Mouse (Mus musculus) heart, postnatal 0 days (tissue): Measurements from ENCODE around the gene Asap3. TPM values are rescaled to one million over a fixed set of nuclear protein-coding genes. Genes with fewer than 3 reads are reported as not detected.

Source experiments
- ATAC-seq: fragments of 200-750 bp; cut with Nextera tagmentation; 2 replicates; pipeline ENCODE4 v1.8.0; 2017; ENCODE audit warnings: low read depth, moderate number of reproducible peaks, moderate library complexity; ENCODE audit not compliant: insufficient read depth
- DNase-seq: peaks from one replicate; pipeline ENCODE4 v3.0.0-alpha.2; 2016; ENCODE audit warnings: low spot score
- H3K27ac ChIP-seq: fragments of 300-500 bp; sonication (generic); 2 replicates; pipeline ENCODE4 v1.5.1; 2014; ENCODE audit warnings: low read depth, mild to moderate bottlenecking
- H3K27me3 ChIP-seq: fragments of 300-500 bp; sonication (generic); 2 replicates; pipeline ENCODE4 v1.6.1; 2014; ENCODE audit warnings: low read length, mixed read lengths; ENCODE audit not compliant: control insufficient read depth, insufficient read depth
- H3K36me3 ChIP-seq: fragments of 300-500 bp; sonication (generic); replicated peaks from 2 replicates; pipeline ENCODE4 v1.6.1; 2014; ENCODE audit warnings: low read length, mixed read lengths; ENCODE audit not compliant: control insufficient read depth, insufficient read depth
- H3K4me1 ChIP-seq: fragments of 300-500 bp; sonication (generic); 2 replicates; pipeline ENCODE4 v1.6.1; 2014; ENCODE audit warnings: antibody characterized with exemption; ENCODE audit not compliant: control insufficient read depth, insufficient read depth
- H3K4me2 ChIP-seq: fragments of 300-500 bp; sonication (generic); 2 replicates; pipeline ENCODE4 v1.6.1; 2014; ENCODE audit warnings: low read depth, mild to moderate bottlenecking, low read length, moderate library complexity
- H3K4me3 ChIP-seq: fragments of 300-500 bp; sonication (generic); 2 replicates; pipeline ENCODE4 v1.5.1; 2014; ENCODE audit warnings: low read depth, low read length
- H3K9ac ChIP-seq: fragments of 300-500 bp; sonication (generic); replicated peaks from 2 replicates; pipeline ENCODE4 v1.6.1; 2014; ENCODE audit warnings: low read depth, low read length, mixed read lengths
- H3K9me3 ChIP-seq: fragments of 300-500 bp; sonication (generic); replicated peaks from 2 replicates; pipeline ENCODE4 v1.6.1; 2016; ENCODE audit warnings: low read length; ENCODE audit not compliant: control insufficient read depth
- CTCF ChIP-seq: IDR thresholded peaks from 2 replicates; pipeline ENCODE4 v1.5.1; 2016; ENCODE audit warnings: antibody characterized with exemption, control low read depth, low read depth
- EP300 ChIP-seq: IDR thresholded peaks from 2 replicates; pipeline ENCODE4 v1.6.1; 2016; ENCODE audit warnings: antibody characterized with exemption, low read depth
- WGBS: fragments of 180-500 bp; shearing (Covaris S2); extraction: QIAGEN DNeasy Blood & Tissue Kit; methylation state at CpG from one replicate; pipeline ENCODE4 v1.1.7; 2014; 5-methylcytosine and 5-hydroxymethylcytosine counted together
- polyA plus RNA-seq: library from polyadenylated mRNA; unstranded; fragments of >200 nt; fragmentation: Nextera tagmentation; extraction: Ambion mirVana; gene quantifications from 2 replicates; pipeline ENCODE4 v1.2.1, GENCODE M21; 2015
- total RNA-seq: library from RNA; depleted of rRNA; stranded (reverse); fragments of >200 nt; gene quantifications from 2 replicates; pipeline ENCODE4 v1.2.3, GENCODE M21; 2014; ENCODE audit warnings: low replicate concordance

Asap3 gene
- total and polyA plus RNA-seq, 2 experiments from 2014 or later, result 1.7 to 2.9 TPM

DNA sequence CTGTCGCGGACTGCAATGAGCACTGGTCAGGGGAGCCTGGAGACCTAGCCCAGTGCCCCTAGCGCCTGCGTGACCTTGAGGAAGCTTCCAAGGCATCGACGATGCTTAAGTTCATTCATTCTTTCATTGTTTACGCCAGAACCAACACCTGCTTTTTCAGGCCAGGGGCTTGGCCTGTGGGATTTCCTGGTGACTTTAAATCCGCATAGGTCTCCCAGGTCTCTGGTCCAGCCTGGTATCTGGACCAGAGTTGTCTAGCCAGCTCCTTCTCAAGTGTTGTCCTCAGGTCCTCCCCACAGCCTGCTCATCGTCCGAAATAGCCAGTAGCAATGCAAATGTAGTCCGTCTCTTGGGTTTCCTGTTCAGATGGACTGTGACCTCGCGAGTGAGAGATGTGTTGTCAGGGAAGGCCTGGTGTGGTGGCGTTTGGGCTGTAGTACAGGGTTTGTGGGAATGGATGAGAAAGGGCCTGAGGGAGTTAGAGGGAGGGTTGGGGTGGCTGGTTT is 32.9 kb upstream of the Asap3 start:
- peak overlapping the region; percentile 84 for H3K4me3 ChIP-seq
- H3K4me2 ChIP-seq, result peak overlapping the region; percentile 100
- no peaks in the 10 kb centered on the region for H3K27me3 ChIP-seq
- H3K36me3 ChIP-seq, result no peaks in the 10 kb centered on the region
- ATAC-seq (no peak), DNase-seq (no peak)
- peak overlapping the region; percentile 60 for H3K9ac ChIP-seq
- H3K27ac ChIP-seq, result peak overlapping the region; percentile 5; the same call in 1 of the 2 replicates
- WGBS, result 10% methylated on average over 14 of the region's 14 CpGs
- peaks cover 17% of the 10 kb centered on the region for H3K4me1 ChIP-seq
- TF ChIP-seq EP300 (no peak), CTCF (no peak)
- no peaks in the 10 kb centered on the region for H3K9me3 ChIP-seq

DNA sequence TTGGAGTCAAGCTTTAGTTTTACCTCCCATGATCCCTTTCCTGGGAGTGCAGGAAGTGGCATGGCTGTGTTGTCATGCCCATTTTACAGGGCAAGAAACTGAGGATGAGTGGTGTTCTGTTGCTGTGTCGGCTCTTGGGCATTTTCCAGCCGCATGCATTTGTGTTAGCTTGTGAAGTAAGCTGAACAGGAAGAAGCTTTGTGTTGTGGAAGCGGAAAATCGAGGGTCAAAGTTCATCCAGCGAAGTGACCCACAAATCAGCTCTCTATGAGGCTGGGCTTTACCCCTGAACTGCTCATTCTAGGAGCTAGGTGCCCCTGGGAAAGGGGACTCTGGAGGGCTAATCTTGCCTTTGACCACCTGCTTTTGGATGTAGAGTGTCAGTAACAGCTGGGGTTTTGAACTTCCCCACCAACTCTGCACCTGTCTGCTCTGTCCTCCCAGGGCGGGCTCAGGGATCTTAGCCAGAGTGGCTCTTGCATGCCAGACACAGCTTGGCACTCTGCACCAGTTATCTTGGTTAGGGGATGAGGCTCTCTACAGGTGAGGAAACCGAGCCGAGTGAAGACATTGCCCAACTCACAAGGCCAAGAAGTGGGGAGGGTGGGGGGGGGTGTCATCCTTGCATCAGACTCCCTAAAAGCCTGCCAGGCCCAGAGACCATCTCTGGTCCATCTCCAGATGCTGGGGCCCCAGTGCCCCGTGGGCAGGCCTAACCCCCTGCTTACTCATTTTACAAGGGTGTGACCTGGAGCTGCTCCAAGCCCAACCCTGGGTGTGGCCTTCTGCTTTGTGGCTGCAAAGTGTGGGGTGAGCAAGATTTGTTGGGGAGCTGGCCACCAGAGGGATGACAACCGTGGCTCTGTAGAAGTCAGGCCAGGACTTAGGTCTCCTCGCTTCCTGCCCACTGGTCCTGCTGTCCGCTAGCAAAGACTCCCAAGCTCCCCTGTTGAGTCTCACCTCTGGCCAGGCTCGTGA is 31.7 kb upstream of the Asap3 start:
- Histone ChIP-seq H3K9me3 (no peaks in the 10 kb centered on the region), H3K4me2 (peak overlapping the region; percentile 100; the same call in 1 of the 2 replicates), H3K9ac (no peak overlapping the region), H3K4me3 (no peak overlapping the region), H3K27me3 (no peaks in the 10 kb centered on the region), H3K27ac (no peak overlapping the region), H3K4me1 (peaks cover 17% of the 10 kb centered on the region), H3K36me3 (no peaks in the 10 kb centered on the region)
- WGBS, result 62% methylated on average over 13 of the region's 13 CpGs
- no peak for DNase-seq
- ATAC-seq, result no peak
- TF ChIP-seq CTCF (no peak), EP300 (no peak)

DNA sequence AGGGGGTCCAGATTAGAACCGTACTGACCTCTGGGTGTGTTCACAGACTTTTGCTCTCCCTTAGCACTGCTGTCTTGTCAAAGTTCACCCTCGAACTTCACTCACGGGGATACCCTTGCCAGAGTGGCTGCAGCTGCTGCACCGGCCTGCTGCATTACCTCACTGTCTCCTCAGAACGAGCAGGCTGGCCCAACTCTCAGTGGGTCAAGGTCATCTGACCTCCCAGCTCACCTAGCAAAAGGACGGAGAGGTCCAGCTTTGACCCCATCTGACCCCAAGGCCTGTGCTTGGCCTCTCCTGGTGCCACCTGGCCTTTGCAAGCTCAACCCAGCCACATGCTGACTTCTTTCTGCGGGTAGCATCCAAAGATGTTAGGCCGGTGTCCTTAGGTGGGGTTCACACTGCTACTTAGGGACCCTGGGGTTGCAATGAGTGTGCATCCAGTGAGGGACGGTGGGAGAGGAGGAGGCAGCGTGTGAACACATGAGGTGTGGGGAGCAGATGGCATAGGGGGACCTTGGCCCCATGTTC is 30.1 kb upstream of the Asap3 start:
- Histone ChIP-seq H3K4me3 (no peak overlapping the region), H3K9me3 (no peaks in the 10 kb centered on the region), H3K4me2 (no peak overlapping the region), H3K36me3 (no peaks in the 10 kb centered on the region), H3K4me1 (peaks cover 20% of the 10 kb centered on the region), H3K27me3 (no peaks in the 10 kb centered on the region), H3K27ac (no peak overlapping the region; the same call in 1 of the 2 replicates), H3K9ac (no peak overlapping the region)
- no peak for TF ChIP-seq CTCF
- TF ChIP-seq EP300, result no peak
- no peak for DNase-seq
- no peak for ATAC-seq
- 70% methylated on average over 10 of the region's 10 CpGs for WGBS

DNA sequence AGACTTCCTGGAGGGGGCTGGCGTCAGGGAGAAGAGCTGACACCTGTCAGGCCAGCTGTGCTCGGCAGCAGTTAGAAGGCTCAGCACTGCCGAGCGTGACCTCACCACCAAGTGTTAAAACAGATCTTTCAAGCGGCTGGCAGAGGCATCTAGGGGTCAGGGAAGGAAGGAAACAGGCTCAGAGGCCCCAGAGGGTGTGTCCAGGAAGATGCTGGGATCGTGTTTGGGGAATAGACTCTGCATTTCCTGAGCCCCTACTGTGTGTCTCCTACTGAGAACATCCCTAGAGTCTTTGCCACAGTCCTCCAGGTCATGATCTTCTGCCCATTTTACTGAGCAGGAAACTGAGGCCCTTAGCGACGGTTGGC is 28.9 kb upstream of the Asap3 start:
- peaks cover 20% of the 10 kb centered on the region for H3K4me1 ChIP-seq
- H3K36me3 ChIP-seq, result no peaks in the 10 kb centered on the region
- H3K9ac ChIP-seq, result no peak overlapping the region
- peak overlapping the region; percentile 40; the same call in 1 of the 2 replicates for H3K27ac ChIP-seq
- 37% methylated on average over 8 of the region's 8 CpGs for WGBS
- TF ChIP-seq EP300 (no peak), CTCF (no peak)
- no peaks in the 10 kb centered on the region for H3K9me3 ChIP-seq
- ATAC-seq (no peak), DNase-seq (no peak)
- peak overlapping the region; percentile 8; the same call in 1 of the 2 replicates for H3K4me2 ChIP-seq
- H3K4me3 ChIP-seq, result no peak overlapping the region
- no peaks in the 10 kb centered on the region for H3K27me3 ChIP-seq

DNA sequence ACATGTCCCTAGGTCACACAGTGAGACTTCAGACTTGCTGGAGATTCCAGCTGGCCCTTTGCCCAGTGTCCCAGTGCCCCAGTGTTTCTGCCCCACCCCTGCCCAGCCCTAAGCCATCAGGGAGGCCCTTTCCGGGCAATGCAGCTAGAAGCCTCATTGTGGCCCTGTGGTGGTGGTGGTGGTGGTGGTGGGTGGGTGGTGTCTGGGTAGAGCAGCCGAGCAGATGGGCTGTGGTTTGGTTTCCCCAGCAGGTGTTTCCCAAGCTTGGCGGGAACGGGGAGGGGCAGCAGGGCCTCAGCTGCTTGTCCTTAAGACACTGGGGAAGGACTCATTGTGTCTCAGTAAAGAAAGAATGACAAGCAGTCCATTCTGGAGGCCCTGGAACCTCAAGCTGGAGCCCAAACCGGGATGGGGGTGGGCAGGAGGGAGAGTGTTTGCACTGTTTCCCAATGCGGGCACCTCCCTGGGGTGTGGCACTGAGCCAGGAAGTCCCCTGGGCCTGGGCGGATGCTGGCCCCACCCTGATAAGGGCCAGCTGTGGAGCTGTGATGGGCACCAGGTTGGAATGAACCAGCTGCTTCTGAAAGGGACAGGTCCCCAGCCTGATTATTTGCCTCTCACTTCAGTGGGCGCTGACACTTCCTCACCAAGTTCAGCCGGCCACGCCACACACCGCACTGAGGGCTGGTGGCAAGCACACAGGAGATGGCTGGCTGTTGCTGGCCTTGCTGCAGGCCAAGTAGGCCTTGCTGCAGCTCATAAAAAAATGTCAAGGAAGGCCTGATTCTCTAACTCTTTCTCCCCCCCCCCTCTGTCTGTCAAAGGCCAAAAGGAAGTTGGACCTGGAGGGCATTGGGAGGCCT is 28.3 kb upstream of the Asap3 start:
- Histone ChIP-seq H3K4me3 (no peak overlapping the region), H3K9ac (no peak overlapping the region)
- 39% methylated on average over 11 of the region's 11 CpGs for WGBS

More for the DNA sequence above, 28.3 kb upstream of the Asap3 start:
- no peaks in the 10 kb centered on the region for H3K27me3 ChIP-seq
- H3K4me2 ChIP-seq, result peak overlapping the region; percentile 8; the same call in 1 of the 2 replicates
- TF ChIP-seq CTCF (no peak), EP300 (no peak)
- ATAC-seq (0 out of 2 replicates have a peak, but pooled peaks have one; percentile 21), DNase-seq (no peak)
- H3K9me3 ChIP-seq, result no peaks in the 10 kb centered on the region
- H3K36me3 ChIP-seq, result no peaks in the 10 kb centered on the region
- peaks cover 20% of the 10 kb centered on the region for H3K4me1 ChIP-seq
- peak overlapping the region; percentile 37 for H3K27ac ChIP-seq
